Comparison of ENCODE assay signal across 10 mouse cellular contexts in the genomic region with DNA sequence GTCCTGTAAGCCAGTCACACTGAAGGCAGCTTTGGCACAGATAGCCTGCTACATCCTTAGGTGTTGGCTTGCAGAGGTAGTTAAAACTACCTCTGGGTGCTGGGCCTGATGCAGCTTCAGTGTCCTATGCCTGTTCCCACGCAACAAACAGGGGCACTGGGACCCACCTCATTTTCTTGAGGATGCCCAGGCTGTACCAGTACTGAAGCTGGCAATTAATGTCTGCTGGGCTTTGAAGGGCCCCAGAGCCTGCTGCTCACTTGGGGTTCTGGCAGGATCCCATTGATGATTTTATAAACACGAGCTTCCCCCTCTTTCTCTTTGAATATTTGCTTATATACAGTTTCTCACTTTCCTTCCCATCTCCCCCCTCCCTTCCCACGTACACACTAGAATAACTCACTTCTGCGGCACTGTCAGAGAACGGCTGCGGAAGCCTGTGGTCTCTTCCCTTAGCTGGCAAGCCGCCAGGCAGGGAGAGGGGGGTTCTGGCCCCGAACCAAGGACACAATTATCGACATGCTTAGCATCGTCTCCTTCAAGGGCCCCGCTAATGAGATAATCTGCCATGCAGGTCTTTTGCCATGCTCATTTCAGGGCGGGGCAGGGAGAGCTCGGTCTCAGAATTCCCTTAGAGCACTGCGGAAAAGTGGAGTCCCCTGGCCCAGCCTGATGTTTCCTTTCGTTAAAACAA.
A peak's percentile ranks its signal among the peaks of the same experiment; 100 is the strongest.
DNase-seq lines count a peak whose midpoint lies in the region; ATAC-seq lines count a peak whose summit lies in the region.
"Had no signal": no experiment of that assay in that cellular context is flagged by ENCODE, and none has a peak within 500 bp of the region (broad histone marks: within the 10 kb centered on the region; RNA-seq: fewer than 3 reads in every experiment).

No protein-coding gene starts in this region.

- no peak overlapping the region for H3K4me3 ChIP-seq in forebrain, embryonic 13.5 days
- H3K4me3 ChIP-seq: embryonic facial prominence, embryonic 12.5 days; limb, embryonic 12.5 days had no signal

- peak; percentile 89 for ATAC-seq in forebrain, embryonic 13.5 days

- H3K9me3 ChIP-seq in forebrain, embryonic 13.5 days (replicated peaks): no peaks in the 10 kb centered on the region
- H3K9me3 ChIP-seq: embryonic facial prominence, embryonic 12.5 days; limb, embryonic 12.5 days had no signal

- peak; percentile 17 for DNase-seq in layer of hippocampus, adult 11-12 months (ENCODE audit: low spot score)
- DNase-seq in layer of hippocampus, adult 9-10 months (ENCODE audit: low spot score): no peak
- DNase-seq in layer of hippocampus, postnatal 10 days (ENCODE audit: low spot score in 2 of 2): peak; percentile 43 to 60
- peak; percentile 16 for DNase-seq in ovary, postnatal 14 days (ENCODE audit: low spot score)
- no peak for DNase-seq in kidney, adult 11 months
- no peak for DNase-seq in urinary bladder, postnatal 25 days (ENCODE audit: low spot score)
- DNase-seq in urinary bladder, adult 2 months (ENCODE audit: low spot score): no peak

- H3K9ac ChIP-seq in forebrain, embryonic 13.5 days: no peak overlapping the region
- H3K9ac ChIP-seq: embryonic facial prominence, embryonic 12.5 days; limb, embryonic 12.5 days had no signal

- peak overlapping the region; percentile 31 for H3K4me2 ChIP-seq in forebrain, embryonic 13.5 days
- H3K4me2 ChIP-seq: embryonic facial prominence, embryonic 12.5 days; limb, embryonic 12.5 days had no signal

- H3K4me1 ChIP-seq in forebrain, embryonic 13.5 days: peaks cover 17% of the 10 kb centered on the region

- H3K36me3 ChIP-seq in forebrain, embryonic 13.5 days (ENCODE audit: poor library complexity, severe bottlenecking): no peaks in the 10 kb centered on the region
- H3K36me3 ChIP-seq: embryonic facial prominence, embryonic 12.5 days; limb, embryonic 12.5 days had no signal

- WGBS in forebrain, embryonic 13.5 days: 20% methylated on average over 15 of the region's 15 CpGs

- peaks cover 32% of the 10 kb centered on the region for H3K27me3 ChIP-seq in forebrain, embryonic 13.5 days
- H3K27me3 ChIP-seq: embryonic facial prominence, embryonic 12.5 days had no signal

- no peak overlapping the region for H3K27ac ChIP-seq in forebrain, embryonic 13.5 days
- H3K27ac ChIP-seq: embryonic facial prominence, embryonic 12.5 days; limb, embryonic 12.5 days had no signal

Comparison
In these comparisons a context has a peak if more than half of its experiments do, and no peak if none do; other contexts are left out.
1. DNase-seq: peak in layer of hippocampus, adult 11-12 months (single experiment), layer of hippocampus, postnatal 10 days (2 of 2) and ovary, postnatal 14 days (single experiment); none in layer of hippocampus, adult 9-10 months (single experiment), kidney, adult 11 months (single experiment), urinary bladder, postnatal 25 days (single experiment) and urinary bladder, adult 2 months (single experiment).